Mouse (Mus musculus) E14TG2a.4 (cell line): ENCODE results near the gene Prdm11.

Source experiments
- CTCF ChIP-seq: conservative IDR thresholded peaks from 2 replicates; pipeline ENCODE4 v1.5.1; 2014; ENCODE audit warnings: low read length
- POU5F1 ChIP-seq: IDR thresholded peaks from 2 replicates; pipeline ENCODE4 v1.6.1; 2014; ENCODE audit warnings: low read length, borderline replicate concordance

GRCm38 (mm10) chr2:93011933-93012332, 34.0 kb downstream of the Prdm11 start:
- TF ChIP-seq CTCF (no peak), POU5F1 (no peak)
